Mouse (Mus musculus) heart, postnatal 0 days (tissue): ENCODE data around the gene Trio. TPM values are rescaled to one million over a fixed set of nuclear protein-coding genes. Genes with fewer than 3 reads are reported as not detected.

Experiments used
- ATAC-seq: fragments of 200-750 bp; cut with Nextera tagmentation; 2 replicates; pipeline ENCODE4 v1.8.0; 2017; ENCODE audit warnings: low read depth, moderate number of reproducible peaks, moderate library complexity; ENCODE audit not compliant: insufficient read depth
- DNase-seq: peaks from one replicate; pipeline ENCODE4 v3.0.0-alpha.2; 2016; ENCODE audit warnings: low spot score
- H3K27ac ChIP-seq: fragments of 300-500 bp; sonication (generic); 2 replicates; pipeline ENCODE4 v1.5.1; 2014; ENCODE audit warnings: low read depth, mild to moderate bottlenecking
- H3K27me3 ChIP-seq: fragments of 300-500 bp; sonication (generic); 2 replicates; pipeline ENCODE4 v1.6.1; 2014; ENCODE audit warnings: low read length, mixed read lengths; ENCODE audit not compliant: control insufficient read depth, insufficient read depth
- H3K36me3 ChIP-seq: fragments of 300-500 bp; sonication (generic); replicated peaks from 2 replicates; pipeline ENCODE4 v1.6.1; 2014; ENCODE audit warnings: low read length, mixed read lengths; ENCODE audit not compliant: control insufficient read depth, insufficient read depth
- H3K4me1 ChIP-seq: fragments of 300-500 bp; sonication (generic); 2 replicates; pipeline ENCODE4 v1.6.1; 2014; ENCODE audit warnings: antibody characterized with exemption; ENCODE audit not compliant: control insufficient read depth, insufficient read depth
- H3K4me2 ChIP-seq: fragments of 300-500 bp; sonication (generic); 2 replicates; pipeline ENCODE4 v1.6.1; 2014; ENCODE audit warnings: low read depth, mild to moderate bottlenecking, low read length, moderate library complexity
- H3K4me3 ChIP-seq: fragments of 300-500 bp; sonication (generic); 2 replicates; pipeline ENCODE4 v1.5.1; 2014; ENCODE audit warnings: low read depth, low read length
- H3K9ac ChIP-seq: fragments of 300-500 bp; sonication (generic); replicated peaks from 2 replicates; pipeline ENCODE4 v1.6.1; 2014; ENCODE audit warnings: low read depth, low read length, mixed read lengths
- H3K9me3 ChIP-seq: fragments of 300-500 bp; sonication (generic); replicated peaks from 2 replicates; pipeline ENCODE4 v1.6.1; 2016; ENCODE audit warnings: low read length; ENCODE audit not compliant: control insufficient read depth
- CTCF ChIP-seq: IDR thresholded peaks from 2 replicates; pipeline ENCODE4 v1.5.1; 2016; ENCODE audit warnings: antibody characterized with exemption, control low read depth, low read depth
- EP300 ChIP-seq: IDR thresholded peaks from 2 replicates; pipeline ENCODE4 v1.6.1; 2016; ENCODE audit warnings: antibody characterized with exemption, low read depth
- WGBS: fragments of 180-500 bp; shearing (Covaris S2); extraction: QIAGEN DNeasy Blood & Tissue Kit; methylation state at CpG from one replicate; pipeline ENCODE4 v1.1.7; 2014; 5-methylcytosine and 5-hydroxymethylcytosine counted together
- polyA plus RNA-seq: library from polyadenylated mRNA; unstranded; fragments of >200 nt; fragmentation: Nextera tagmentation; extraction: Ambion mirVana; gene quantifications from 2 replicates; pipeline ENCODE4 v1.2.1, GENCODE M21; 2015
- total RNA-seq: library from RNA; depleted of rRNA; stranded (reverse); fragments of >200 nt; gene quantifications from 2 replicates; pipeline ENCODE4 v1.2.3, GENCODE M21; 2014; ENCODE audit warnings: low replicate concordance

The Trio gene
- total and polyA plus RNA-seq, 2 experiments from 2014 or later = 10.1 to 77.2 TPM

GRCm38 (mm10) chr15:27981258-27981657 is 44.4 kb downstream of the Trio start:
- H3K27me3 ChIP-seq = no peaks in the 10 kb centered on the region
- H3K4me3 ChIP-seq = no peak overlapping the region
- H3K27ac ChIP-seq = no peak overlapping the region
- ATAC-seq (no peak), DNase-seq (no peak)
- no peak overlapping the region for H3K9ac ChIP-seq
- WGBS = 55% methylated on average over 3 of the region's 3 CpGs
- no peaks in the 10 kb centered on the region for H3K36me3 ChIP-seq
- no peaks in the 10 kb centered on the region for H3K9me3 ChIP-seq
- TF ChIP-seq EP300 (no peak), CTCF (no peak)
- no peak overlapping the region for H3K4me2 ChIP-seq
- peaks cover 8% of the 10 kb centered on the region for H3K4me1 ChIP-seq

GRCm38 (mm10) chr15:27980436-27980835 is 45.2 kb downstream of the Trio start:
- DNase-seq = no peak
- H3K9me3 ChIP-seq = no peaks in the 10 kb centered on the region
- WGBS = 88% methylated on average over 13 of the region's 13 CpGs
- H3K4me2 ChIP-seq = no peak overlapping the region
- no peaks in the 10 kb centered on the region for H3K36me3 ChIP-seq
- no peak overlapping the region for H3K9ac ChIP-seq
- H3K27ac ChIP-seq = no peak overlapping the region
- TF ChIP-seq CTCF (no peak), EP300 (no peak)
- ATAC-seq = no peak
- H3K4me1 ChIP-seq = peaks cover 8% of the 10 kb centered on the region
- no peaks in the 10 kb centered on the region for H3K27me3 ChIP-seq
- no peak overlapping the region for H3K4me3 ChIP-seq

GRCm38 (mm10) chr15:27976950-27977349 is 48.7 kb downstream of the Trio start:
- ATAC-seq (no peak), DNase-seq (no peak)
- no peak overlapping the region for H3K4me3 ChIP-seq
- peaks cover 6% of the 10 kb centered on the region; the same call in 1 of the 2 replicates for H3K9me3 ChIP-seq
- 29% methylated on average over 4 of the region's 4 CpGs for WGBS
- no peak overlapping the region for H3K27ac ChIP-seq
- H3K4me1 ChIP-seq = peaks cover 3% of the 10 kb centered on the region
- no peak overlapping the region for H3K9ac ChIP-seq
- TF ChIP-seq EP300 = no peak
- no peak for TF ChIP-seq CTCF
- H3K36me3 ChIP-seq = no peaks in the 10 kb centered on the region
- H3K4me2 ChIP-seq = no peak overlapping the region
- no peaks in the 10 kb centered on the region for H3K27me3 ChIP-seq

GRCm38 (mm10) chr15:27976366-27976765 is 49.3 kb downstream of the Trio start:
- no peak for DNase-seq
- Histone ChIP-seq H3K36me3 (no peaks in the 10 kb centered on the region), H3K4me2 (no peak overlapping the region), H3K4me3 (no peak overlapping the region), H3K4me1 (no peaks in the 10 kb centered on the region), H3K9ac (no peak overlapping the region), H3K9me3 (peaks cover 6% of the 10 kb centered on the region; the same call in 1 of the 2 replicates), H3K27me3 (no peaks in the 10 kb centered on the region), H3K27ac (no peak overlapping the region)
- TF ChIP-seq EP300 (no peak), CTCF (no peak)
- no peak for ATAC-seq

GRCm38 (mm10) chr15:27974637-27975036 is 51.0 kb downstream of the Trio start:
- H3K4me1 ChIP-seq = no peaks in the 10 kb centered on the region
- no peak for ATAC-seq
- WGBS = 87% methylated on average over 8 of the region's 8 CpGs
- H3K4me3 ChIP-seq = no peak overlapping the region
- H3K4me2 ChIP-seq = no peak overlapping the region
- no peaks in the 10 kb centered on the region for H3K36me3 ChIP-seq
- DNase-seq = no peak
- no peak overlapping the region for H3K27ac ChIP-seq
- H3K27me3 ChIP-seq = no peaks in the 10 kb centered on the region
- no peak overlapping the region for H3K9ac ChIP-seq
- peaks cover 6% of the 10 kb centered on the region; the same call in 1 of the 2 replicates for H3K9me3 ChIP-seq
- TF ChIP-seq CTCF (no peak), EP300 (no peak)

GRCm38 (mm10) chr15:27968183-27968582 is 57.5 kb downstream of the Trio start:
- Histone ChIP-seq H3K27me3 (no peaks in the 10 kb centered on the region), H3K4me3 (no peak overlapping the region), H3K9ac (no peak overlapping the region), H3K27ac (no peak overlapping the region), H3K4me1 (peaks cover 11% of the 10 kb centered on the region), H3K9me3 (no peaks in the 10 kb centered on the region), H3K4me2 (no peak overlapping the region), H3K36me3 (no peaks in the 10 kb centered on the region)
- TF ChIP-seq EP300 (no peak), CTCF (no peak)
- 83% methylated on average over 8 of the region's 8 CpGs for WGBS
- no peak for DNase-seq
- ATAC-seq = no peak
